Mouse (Mus musculus): ENCODE data around the gene Gan. TPM values are rescaled to one million over a fixed set of nuclear protein-coding genes. Genes with fewer than 3 reads are reported as not detected.

The Gan gene
- polyA plus RNA-seq, 1 experiment from 2014 or later, result 2.8 TPM

DNA sequence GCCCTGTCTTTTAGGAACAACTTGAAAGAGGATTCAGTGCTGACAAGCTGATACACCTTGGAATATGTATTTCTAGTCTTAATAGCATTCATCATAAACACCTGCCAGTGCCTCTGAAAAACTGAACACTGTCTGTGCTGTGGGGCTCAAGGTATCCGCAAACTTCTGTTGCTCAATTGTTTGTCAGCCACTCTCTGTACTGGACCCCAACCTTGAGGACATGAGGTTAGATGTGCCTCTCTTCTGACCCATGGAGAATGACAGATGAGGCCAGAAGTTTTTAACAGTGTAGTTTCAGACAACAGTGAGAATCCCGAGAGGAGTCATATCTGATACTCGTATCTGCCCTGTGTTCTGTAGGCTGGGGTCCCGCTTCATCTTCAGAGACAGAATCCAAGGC is 7.6 kb downstream of the Gan start:
- H3K4me3 ChIP-seq, result no peak overlapping the region
- no peaks in the 10 kb centered on the region for H3K36me3 ChIP-seq (ENCODE audit: poor library complexity, severe bottlenecking)
- no peaks in the 10 kb centered on the region for H3K4me1 ChIP-seq
- H3K4me2 ChIP-seq, result no peak overlapping the region
- no peak for ATAC-seq
- 93% methylated on average over 4 of the region's 4 CpGs for WGBS
- H3K27me3 ChIP-seq, result no peaks in the 10 kb centered on the region
- H3K9me3 ChIP-seq (replicated peaks), result no peaks in the 10 kb centered on the region
- no peak overlapping the region for H3K9ac ChIP-seq
- no peak overlapping the region for H3K27ac ChIP-seq

DNA sequence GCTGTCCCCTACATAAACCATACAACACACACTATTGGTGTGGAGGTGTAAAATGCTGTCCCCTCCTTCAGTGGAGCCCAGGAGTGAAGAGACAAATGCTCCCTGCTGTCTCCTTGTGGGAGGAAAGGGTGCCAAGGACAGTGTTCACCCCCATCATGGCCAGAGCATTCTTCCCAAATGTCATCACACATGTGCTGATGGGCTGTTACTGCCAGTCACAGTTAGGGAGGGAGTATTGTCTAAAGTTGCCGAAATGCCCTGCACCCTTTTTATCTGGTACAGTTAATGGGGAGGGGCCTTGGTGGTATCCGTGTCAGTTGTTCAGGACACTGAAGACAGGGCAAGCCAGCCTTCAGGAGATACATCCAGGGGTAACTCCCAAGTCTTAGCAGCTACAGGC is 8.6 kb downstream of the Gan start:
- no peak for ATAC-seq
- no peaks in the 10 kb centered on the region for H3K36me3 ChIP-seq (ENCODE audit: poor library complexity, severe bottlenecking)
- H3K4me3 ChIP-seq, result no peak overlapping the region
- no peak overlapping the region for H3K27ac ChIP-seq
- no peaks in the 10 kb centered on the region for H3K9me3 ChIP-seq (replicated peaks)
- H3K9ac ChIP-seq, result no peak overlapping the region
- no peaks in the 10 kb centered on the region for H3K27me3 ChIP-seq
- no peaks in the 10 kb centered on the region for H3K4me1 ChIP-seq
- WGBS, result 90% methylated on average over 2 of the region's 2 CpGs
- no peak overlapping the region for H3K4me2 ChIP-seq

DNA sequence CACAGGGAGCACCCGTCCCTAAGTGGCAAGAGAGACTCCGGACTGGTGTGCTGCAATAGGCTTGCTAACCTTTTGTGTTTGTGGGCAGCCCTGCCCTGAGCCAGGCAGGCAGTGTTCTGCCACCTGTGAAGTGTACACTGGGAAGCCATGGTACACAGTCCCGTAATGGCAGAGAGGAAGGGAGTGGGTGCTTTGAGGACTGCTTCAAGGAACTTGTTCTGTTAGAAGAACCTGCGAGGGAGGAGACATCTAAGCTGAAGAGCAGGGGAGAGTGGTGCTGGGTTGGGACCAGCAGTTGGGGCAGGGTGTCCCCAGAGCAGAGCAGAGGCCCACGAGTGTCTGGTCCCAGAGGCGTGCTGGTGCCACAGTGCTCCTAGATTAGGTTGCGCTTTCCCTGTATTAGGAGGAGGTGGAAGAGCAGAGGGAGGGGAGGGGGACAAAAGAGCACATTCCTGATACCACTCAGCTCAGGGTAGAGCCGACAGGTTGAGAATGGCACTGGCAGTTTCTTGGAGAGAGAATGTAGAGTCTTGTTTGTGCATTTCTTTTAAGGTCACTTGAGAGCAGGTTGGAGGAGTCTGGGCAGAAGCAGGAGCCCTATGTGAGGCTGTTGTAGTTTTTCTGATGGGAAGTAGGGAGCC is 9.4 kb downstream of the Gan start:
- Histone ChIP-seq H3K4me2 (no peak overlapping the region), H3K36me3 (ENCODE audit: poor library complexity, severe bottlenecking) (no peaks in the 10 kb centered on the region), H3K4me3 (no peak overlapping the region), H3K4me1 (no peaks in the 10 kb centered on the region), H3K27me3 (no peaks in the 10 kb centered on the region), H3K9ac (no peak overlapping the region), H3K9me3 (replicated peaks) (no peaks in the 10 kb centered on the region), H3K27ac (no peak overlapping the region)
- WGBS, result 81% methylated on average over 8 of the region's 8 CpGs
- no peak for ATAC-seq

DNA sequence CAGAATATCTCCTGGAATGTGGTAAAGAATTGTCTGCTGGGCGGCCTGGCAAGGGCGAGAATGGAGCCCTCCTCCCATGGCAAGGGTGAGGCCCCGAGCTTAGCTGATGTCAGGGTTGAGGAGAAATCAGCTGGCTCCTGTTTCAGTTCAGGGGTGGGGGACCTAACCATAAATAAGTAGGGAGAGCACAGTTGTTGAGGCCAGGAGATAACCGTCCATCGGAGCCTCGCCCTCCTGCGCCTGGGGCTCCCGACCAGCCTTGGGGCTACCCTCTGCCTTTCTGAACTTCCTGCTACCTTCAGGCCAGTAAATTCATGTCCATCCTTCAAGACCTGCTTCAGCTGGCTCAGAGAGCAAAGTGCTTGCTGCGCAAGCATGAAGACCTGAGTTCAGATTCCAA is 10.4 kb downstream of the Gan start:
- WGBS, result 91% methylated on average over 9 of the region's 9 CpGs
- H3K9ac ChIP-seq, result no peak overlapping the region
- H3K27ac ChIP-seq, result no peak overlapping the region
- no peaks in the 10 kb centered on the region for H3K27me3 ChIP-seq
- H3K36me3 ChIP-seq (ENCODE audit: poor library complexity, severe bottlenecking), result no peaks in the 10 kb centered on the region
- peaks cover 4% of the 10 kb centered on the region; the same call in 1 of the 2 replicates for H3K4me1 ChIP-seq
- H3K9me3 ChIP-seq (replicated peaks), result no peaks in the 10 kb centered on the region
- no peak overlapping the region for H3K4me2 ChIP-seq
- no peak overlapping the region for H3K4me3 ChIP-seq
- no peak for ATAC-seq

DNA sequence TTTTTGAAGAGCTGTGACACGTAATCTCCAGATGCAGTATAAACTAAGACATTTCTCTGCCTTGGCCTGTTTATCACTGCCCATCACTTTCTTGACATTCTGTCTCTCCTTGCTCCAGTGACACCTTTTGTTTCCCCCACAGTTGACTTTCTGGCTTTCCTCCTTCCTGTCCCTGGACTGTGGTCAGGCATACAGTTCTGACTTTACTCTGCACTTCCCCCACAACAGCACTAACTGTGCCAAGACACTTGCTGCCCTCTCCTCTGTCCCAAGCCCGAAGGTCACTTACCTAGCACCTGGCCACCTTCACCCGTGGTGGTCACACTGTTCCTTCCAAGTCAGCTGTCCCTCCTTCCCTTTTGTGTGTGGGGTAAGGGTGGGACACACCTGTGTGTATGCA is 13.9 kb downstream of the Gan start:
- H3K27me3 ChIP-seq, result no peaks in the 10 kb centered on the region
- no peak for ATAC-seq
- no peak overlapping the region for H3K27ac ChIP-seq
- H3K4me3 ChIP-seq, result no peak overlapping the region
- H3K9ac ChIP-seq, result no peak overlapping the region
- peaks cover 4% of the 10 kb centered on the region; the same call in 1 of the 2 replicates for H3K4me1 ChIP-seq
- no peak overlapping the region for H3K4me2 ChIP-seq
- 92% methylated on average over 3 of the region's 3 CpGs for WGBS
- 0 out of 2 replicates have a peak, but pooled peaks cover 6% of the 10 kb centered on the region for H3K36me3 ChIP-seq (ENCODE audit: poor library complexity, severe bottlenecking)
- no peaks in the 10 kb centered on the region for H3K9me3 ChIP-seq (replicated peaks)

DNA sequence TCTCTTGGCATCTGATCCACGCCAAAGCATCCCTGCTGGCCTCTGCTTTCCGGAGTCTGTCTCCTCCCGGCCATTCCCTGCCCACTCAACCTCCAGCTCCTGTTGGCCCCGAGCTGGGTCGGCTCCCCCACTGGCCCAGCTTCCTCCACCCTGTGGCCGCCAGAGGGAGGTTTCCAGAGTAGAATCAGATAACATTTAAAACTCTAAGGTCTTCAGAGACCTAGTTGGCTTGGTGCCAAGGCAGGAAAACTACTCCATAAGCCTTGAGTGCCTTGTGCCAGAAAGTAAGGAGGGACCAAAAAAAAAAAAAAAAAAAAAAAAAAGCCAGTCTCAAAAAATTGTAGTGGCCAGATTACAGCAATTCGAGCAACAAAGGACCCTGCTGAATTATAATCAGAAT is 15.0 kb downstream of the Gan start:
- Histone ChIP-seq H3K4me2 (no peak overlapping the region), H3K27ac (no peak overlapping the region), H3K27me3 (no peaks in the 10 kb centered on the region), H3K4me1 (peaks cover 4% of the 10 kb centered on the region; the same call in 1 of the 2 replicates), H3K36me3 (ENCODE audit: poor library complexity, severe bottlenecking) (0 out of 2 replicates have a peak, but pooled peaks cover 6% of the 10 kb centered on the region), H3K9me3 (replicated peaks) (no peaks in the 10 kb centered on the region), H3K9ac (no peak overlapping the region), H3K4me3 (no peak overlapping the region)
- ATAC-seq, result no peak
- 57% methylated on average over 7 of the region's 7 CpGs for WGBS

DNA sequence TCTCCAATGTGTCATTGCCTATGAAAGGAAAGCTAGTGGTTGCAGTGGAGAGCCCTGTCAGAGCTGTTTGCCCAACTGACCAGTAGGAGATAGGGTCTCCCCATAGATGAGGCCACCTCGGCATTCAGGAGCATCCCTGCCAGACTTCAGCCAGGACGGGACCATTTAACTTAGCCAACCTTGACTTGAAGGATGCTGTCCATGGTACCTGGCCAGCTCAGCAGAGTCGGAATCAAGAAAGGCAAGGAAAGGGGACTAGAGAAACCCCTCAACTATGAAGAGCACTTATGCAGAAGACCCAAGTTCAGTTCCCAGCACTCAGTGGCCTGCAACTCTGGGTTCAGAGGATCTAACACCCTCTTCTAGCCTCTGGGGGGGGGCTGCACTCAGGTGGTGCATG is 15.8 kb downstream of the Gan start:
- ATAC-seq, result no peak
- H3K9me3 ChIP-seq (replicated peaks), result no peaks in the 10 kb centered on the region
- no peak overlapping the region for H3K9ac ChIP-seq
- H3K4me2 ChIP-seq, result no peak overlapping the region
- no peak overlapping the region for H3K27ac ChIP-seq
- WGBS, result 82% methylated on average over 3 of the region's 3 CpGs
- peaks cover 4% of the 10 kb centered on the region; the same call in 1 of the 2 replicates for H3K4me1 ChIP-seq
- 0 out of 2 replicates have a peak, but pooled peaks cover 6% of the 10 kb centered on the region for H3K36me3 ChIP-seq (ENCODE audit: poor library complexity, severe bottlenecking)
- no peaks in the 10 kb centered on the region for H3K27me3 ChIP-seq
- H3K4me3 ChIP-seq, result no peak overlapping the region

DNA sequence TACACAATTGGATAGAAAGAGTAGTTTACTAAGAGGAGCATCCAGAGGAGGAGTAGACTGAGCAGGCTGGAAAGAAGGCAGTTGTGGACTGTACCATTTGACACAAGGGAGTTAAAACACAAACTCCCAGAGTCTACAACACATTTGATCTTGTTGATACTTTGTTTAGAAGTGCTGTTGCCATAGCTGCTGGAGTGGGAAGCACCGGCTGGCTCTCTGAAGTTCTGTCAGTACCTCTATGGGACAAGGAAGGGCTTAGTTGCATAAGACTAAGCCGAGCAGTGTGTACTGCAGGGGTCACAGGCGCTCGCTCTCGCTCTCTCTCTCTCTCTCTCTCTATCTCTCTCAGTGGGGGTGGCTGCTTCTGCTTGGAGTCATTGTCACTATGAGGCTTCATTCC is 16.6 kb downstream of the Gan start:
- Histone ChIP-seq H3K27ac (no peak overlapping the region), H3K4me2 (no peak overlapping the region), H3K4me1 (peaks cover 4% of the 10 kb centered on the region; the same call in 1 of the 2 replicates), H3K4me3 (no peak overlapping the region), H3K9me3 (replicated peaks) (no peaks in the 10 kb centered on the region), H3K27me3 (no peaks in the 10 kb centered on the region), H3K36me3 (ENCODE audit: poor library complexity, severe bottlenecking) (0 out of 2 replicates have a peak, but pooled peaks cover 6% of the 10 kb centered on the region), H3K9ac (no peak overlapping the region)
- no peak for ATAC-seq
- 91% methylated on average over 5 of the region's 5 CpGs for WGBS

DNA sequence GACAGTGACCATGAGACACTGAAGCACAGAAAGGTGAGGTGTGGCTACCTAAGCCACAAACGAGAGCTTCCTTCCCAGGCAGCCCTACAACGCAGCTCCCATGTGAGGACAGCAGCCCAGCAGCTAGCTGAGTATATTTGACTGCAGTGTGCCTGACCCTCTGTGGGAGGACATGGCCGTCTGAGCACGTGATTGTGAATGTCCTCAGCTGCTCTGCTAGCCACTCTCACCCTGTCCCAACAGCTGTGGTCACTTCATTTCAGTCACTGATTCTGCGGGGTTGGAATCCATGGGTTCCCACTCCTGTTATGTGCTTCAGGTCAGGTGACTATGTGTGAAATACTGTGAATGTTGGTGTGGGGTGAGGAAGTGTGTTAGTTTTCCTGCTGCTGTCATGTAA is 18.4 kb downstream of the Gan start:
- no peaks in the 10 kb centered on the region for H3K27me3 ChIP-seq
- H3K36me3 ChIP-seq (ENCODE audit: poor library complexity, severe bottlenecking), result 0 out of 2 replicates have a peak, but pooled peaks cover 6% of the 10 kb centered on the region
- ATAC-seq, result no peak
- no peak overlapping the region for H3K4me2 ChIP-seq
- no peak overlapping the region for H3K27ac ChIP-seq
- H3K9ac ChIP-seq, result no peak overlapping the region
- H3K4me3 ChIP-seq, result no peak overlapping the region
- no peaks in the 10 kb centered on the region for H3K9me3 ChIP-seq (replicated peaks)
- WGBS, result 81% methylated on average over 5 of the region's 5 CpGs
- H3K4me1 ChIP-seq, result peaks cover 4% of the 10 kb centered on the region; the same call in 1 of the 2 replicates

DNA sequence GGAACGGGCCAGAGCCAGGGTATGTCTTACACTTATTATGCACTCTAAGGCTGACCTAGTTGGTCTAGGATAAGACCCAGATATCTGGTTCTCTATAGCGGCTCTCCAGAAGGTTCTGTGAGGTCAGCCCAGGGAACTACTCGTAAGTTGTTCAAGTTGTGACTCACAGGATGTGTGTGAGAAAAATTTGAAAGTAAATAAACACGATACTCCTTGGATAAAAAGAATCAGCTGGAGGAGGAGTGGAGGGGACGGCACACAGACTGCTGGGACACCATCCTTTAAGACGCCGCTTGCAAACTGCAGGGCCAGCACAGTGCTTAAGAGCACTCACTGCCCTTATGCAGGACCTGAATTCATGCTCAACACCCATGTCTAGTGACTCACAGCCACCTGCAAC is 19.3 kb downstream of the Gan start:
- 91% methylated on average over 7 of the region's 7 CpGs for WGBS
- no peaks in the 10 kb centered on the region for H3K9me3 ChIP-seq (replicated peaks)

DNA sequence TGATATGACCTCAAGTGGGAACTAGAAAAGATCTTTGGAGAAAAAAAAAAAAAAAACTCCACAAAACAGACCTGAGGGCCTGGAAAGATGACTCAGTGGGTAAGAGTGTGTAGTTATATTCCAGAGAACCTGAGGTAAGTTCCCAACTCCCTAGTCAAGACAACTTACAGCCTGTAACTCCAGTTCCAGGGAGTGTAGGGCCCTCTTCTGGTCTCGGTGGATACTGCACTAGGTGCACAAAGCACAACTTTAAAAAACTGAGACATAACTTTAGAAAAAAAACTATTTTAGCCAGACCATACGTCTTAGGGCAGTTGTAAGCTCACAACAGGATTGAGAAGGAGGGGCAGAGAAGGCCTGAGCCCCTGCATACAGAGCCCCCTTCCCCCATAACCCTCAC is 20.1 kb downstream of the Gan start:
- 86% methylated on average over 2 of the region's 2 CpGs for WGBS
- H3K27me3 ChIP-seq, result no peaks in the 10 kb centered on the region
- no peak overlapping the region for H3K9ac ChIP-seq
- no peak overlapping the region for H3K27ac ChIP-seq
- no peaks in the 10 kb centered on the region; the same call in 1 of the 2 replicates for H3K4me1 ChIP-seq
- 0 out of 2 replicates have a peak, but pooled peaks cover 6% of the 10 kb centered on the region for H3K36me3 ChIP-seq (ENCODE audit: poor library complexity, severe bottlenecking)
- H3K4me3 ChIP-seq, result no peak overlapping the region
- no peaks in the 10 kb centered on the region for H3K9me3 ChIP-seq (replicated peaks)
- no peak for ATAC-seq
- no peak overlapping the region for H3K4me2 ChIP-seq

More for the DNA sequence above, 19.3 kb downstream of the Gan start:
- Histone ChIP-seq H3K4me2 (no peak overlapping the region), H3K27ac (no peak overlapping the region), H3K4me1 (peaks cover 4% of the 10 kb centered on the region; the same call in 1 of the 2 replicates), H3K27me3 (no peaks in the 10 kb centered on the region), H3K9ac (no peak overlapping the region), H3K36me3 (ENCODE audit: poor library complexity, severe bottlenecking) (0 out of 2 replicates have a peak, but pooled peaks cover 6% of the 10 kb centered on the region), H3K4me3 (no peak overlapping the region)
- ATAC-seq, result no peak

DNA sequence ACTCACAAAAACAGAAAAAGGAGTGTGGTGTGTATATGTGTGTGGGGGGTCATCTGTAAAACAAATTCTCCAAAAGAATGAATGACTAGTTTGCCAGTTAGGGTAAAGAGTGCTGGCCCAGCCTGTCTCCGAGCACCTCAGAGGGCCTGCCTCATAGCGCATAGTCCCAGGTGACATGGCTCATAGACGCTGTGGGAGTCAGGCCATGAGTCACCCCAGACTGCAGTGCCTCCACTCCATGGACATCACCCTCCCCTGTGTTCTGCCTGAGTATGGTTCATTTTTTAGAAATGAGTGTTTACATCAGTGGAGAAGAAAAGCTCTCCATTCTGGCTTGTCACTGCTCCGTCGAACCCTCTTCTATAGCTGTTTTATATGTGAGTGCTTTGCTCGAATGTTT is 20.7 kb downstream of the Gan start:
- H3K27me3 ChIP-seq, result no peaks in the 10 kb centered on the region
- H3K4me3 ChIP-seq, result no peak overlapping the region
- peaks cover 9% of the 10 kb centered on the region; the same call in 1 of the 2 replicates for H3K36me3 ChIP-seq (ENCODE audit: poor library complexity, severe bottlenecking)
- H3K4me1 ChIP-seq, result no peaks in the 10 kb centered on the region
- no peaks in the 10 kb centered on the region for H3K9me3 ChIP-seq (replicated peaks)
- ATAC-seq, result no peak
- no peak overlapping the region for H3K9ac ChIP-seq
- 92% methylated on average over 6 of the region's 6 CpGs for WGBS
- H3K27ac ChIP-seq, result no peak overlapping the region
- H3K4me2 ChIP-seq, result no peak overlapping the region

DNA sequence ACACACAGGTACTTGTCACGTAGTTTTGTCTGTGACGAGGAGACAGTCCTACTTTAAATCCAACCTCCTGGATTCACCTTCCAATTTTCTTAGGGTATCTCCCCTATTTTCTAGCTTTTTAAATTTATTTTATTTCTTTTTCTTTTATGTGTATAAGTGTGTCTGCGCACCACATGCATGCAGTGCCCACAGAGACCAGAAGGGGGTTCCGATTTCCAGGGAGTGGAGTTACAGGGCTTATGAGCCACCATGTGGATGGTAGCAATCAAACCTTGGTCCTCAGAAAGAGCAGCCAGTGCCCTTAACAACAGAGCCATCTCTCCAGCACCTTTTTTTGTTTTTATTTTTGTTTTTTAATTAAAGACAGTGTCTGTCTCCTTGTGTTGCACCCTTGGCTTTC is 24.8 kb downstream of the Gan start:
- no peak overlapping the region for H3K27ac ChIP-seq
- no peak overlapping the region for H3K4me2 ChIP-seq
- H3K4me3 ChIP-seq, result no peak overlapping the region
- no peaks in the 10 kb centered on the region for H3K27me3 ChIP-seq
- no peaks in the 10 kb centered on the region for H3K4me1 ChIP-seq
- H3K36me3 ChIP-seq (ENCODE audit: poor library complexity, severe bottlenecking), result peaks cover 26% of the 10 kb centered on the region
- 96% methylated on average over 4 of the region's 4 CpGs for WGBS
- no peaks in the 10 kb centered on the region for H3K9me3 ChIP-seq (replicated peaks)
- no peak overlapping the region for H3K9ac ChIP-seq
- ATAC-seq, result no peak

All from forebrain, embryonic 13.5 days (tissue).